Mouse (Mus musculus) testis, adult 2 months (tissue): ENCODE results near the gene Pcgf6.

Source experiments
- CTCF ChIP-seq: fragments of 200-500 bp; IDR thresholded peaks from 2 replicates; pipeline ENCODE4 v1.5.1; 2012; ENCODE audit warnings: low read depth, mild to moderate bottlenecking, inconsistent platforms, low read length, moderate library complexity; ENCODE audit not compliant: control insufficient read depth, insufficient read depth, insufficient replicate concordance
- POLR2A ChIP-seq: fragments of 200-500 bp; IDR thresholded peaks from 2 replicates; pipeline ENCODE4 v1.6.1; 2012; ENCODE audit warnings: low read depth, mild to moderate bottlenecking, inconsistent platforms, low read length, moderate library complexity; ENCODE audit not compliant: control insufficient read depth

GRCm38 (mm10) chr19:47067096-47067882, 16.6 kb upstream of the Pcgf6 start, which contains the start of gene Taf5:
- TF ChIP-seq POLR2A (peak; percentile 99), CTCF (no peak)
